Mouse (Mus musculus) bone marrow, adult 2 months (tissue): ENCODE measurements at regions not wholly inside any gene's neighbourhood (a gene's known extent, or its start where the extent isn't known, plus 50 kb on each side); places are given as distances from the start of the nearest gene placed in this dataset.
"Not testable (repeated sequence)": the region's sequence is repeated elsewhere in the genome, so short reads cannot be mapped to it uniquely, and the experiment has no call there.

Experiments used
- CTCF ChIP-seq: fragments of 200-500 bp; IDR thresholded peaks from 2 replicates; pipeline ENCODE4 v1.5.1; 2011; ENCODE audit warnings: low read length, control low read depth; ENCODE audit not compliant: control insufficient read depth, insufficient read depth
- POLR2A ChIP-seq: fragments of 200-500 bp; IDR thresholded peaks from 2 replicates; pipeline ENCODE4 v1.6.1; 2011; ENCODE audit warnings: low read depth, mild to moderate bottlenecking, control low read depth, low read length, borderline replicate concordance; ENCODE audit not compliant: control insufficient read depth

DNA sequence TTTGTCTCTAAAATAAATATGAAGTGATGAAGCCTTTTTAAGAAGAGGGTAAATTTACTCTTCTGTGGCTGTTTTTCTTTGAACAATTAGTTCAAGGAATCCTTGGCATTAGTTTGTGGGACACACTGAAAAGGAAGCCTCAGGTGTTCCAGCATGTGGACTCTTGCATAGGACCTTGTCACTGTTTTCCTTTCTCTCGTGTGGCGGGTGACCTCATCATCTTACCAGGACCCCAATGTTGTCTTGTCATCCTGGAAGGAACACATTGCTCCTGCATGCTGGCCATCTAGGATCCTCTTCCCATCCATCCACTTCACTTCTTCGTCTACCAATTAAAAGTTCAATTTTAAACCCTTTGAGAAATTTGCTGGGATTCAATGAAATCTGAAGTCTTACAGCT lies 104.9 kb downstream of the Gm31371 start:
- TF ChIP-seq CTCF, POLR2A: not testable (repeated sequence)
